Mouse (Mus musculus) liver, embryonic 11.5 days (tissue): Measurements from ENCODE around the gene Gm10447. TPM values are rescaled to one million over a fixed set of nuclear protein-coding genes. Genes with fewer than 3 reads are reported as not detected.

Experiments
- ATAC-seq: fragments of 200-750 bp; cut with Nextera tagmentation; replicated peaks from 2 replicates; pipeline ENCODE4 v1.8.0; 2017; ENCODE audit warnings: moderate number of reproducible peaks, mild to moderate bottlenecking, moderate TSS enrichment, moderate library complexity; ENCODE audit not compliant: low FRiP score
- DNase-seq: peaks from one replicate; pipeline ENCODE4 v3.0.0-alpha.2; 2017; ENCODE audit warnings: low spot score
- H3K27ac ChIP-seq: fragments of 300-500 bp; sonication (generic); 2 replicates; pipeline ENCODE4 v1.5.1; 2014; ENCODE audit warnings: mild to moderate bottlenecking, low read depth, low read length, control low read depth
- H3K27me3 ChIP-seq: fragments of 300-500 bp; sonication (generic); replicated peaks from 2 replicates; pipeline ENCODE4 v1.6.1; 2014; ENCODE audit warnings: low read length, mixed read lengths; ENCODE audit not compliant: control insufficient read depth, insufficient read depth
- H3K36me3 ChIP-seq: fragments of 300-500 bp; sonication (generic); 2 replicates; pipeline ENCODE4 v1.6.1; 2014; ENCODE audit warnings: mild to moderate bottlenecking, low read length, moderate library complexity, mixed read lengths; ENCODE audit not compliant: control insufficient read depth, insufficient read depth
- H3K4me1 ChIP-seq: fragments of 300-500 bp; sonication (generic); replicated peaks from 2 replicates; pipeline ENCODE4 v1.6.1; 2014; ENCODE audit warnings: low read length, mixed read lengths; ENCODE audit not compliant: control insufficient read depth, insufficient read depth
- H3K4me2 ChIP-seq: fragments of 300-500 bp; sonication (generic); 2 replicates; pipeline ENCODE4 v1.6.1; 2014; ENCODE audit warnings: mild to moderate bottlenecking, control low read depth, moderate library complexity
- H3K4me3 ChIP-seq: fragments of 300-500 bp; sonication (generic); 2 replicates; pipeline ENCODE4 v1.5.1; 2014; ENCODE audit warnings: low read depth, low read length, control low read depth
- H3K9ac ChIP-seq: fragments of 300-500 bp; sonication (generic); 2 replicates; pipeline ENCODE4 v1.6.1; 2014; ENCODE audit warnings: low read depth, low read length, control low read depth
- H3K9me3 ChIP-seq: fragments of 300-500 bp; sonication (generic); 2 replicates; pipeline ENCODE4 v1.6.1; 2016; ENCODE audit warnings: low read length, inconsistent platforms, mixed read lengths; ENCODE audit not compliant: control insufficient read depth
- WGBS: fragments of 180-500 bp; shearing (Covaris S2); extraction: QIAGEN DNeasy Blood & Tissue Kit; methylation state at CpG from one replicate; pipeline ENCODE4 v1.1.7; 2014; 5-methylcytosine and 5-hydroxymethylcytosine counted together
- polyA plus RNA-seq: library from polyadenylated mRNA; unstranded; fragments of >200 nt; fragmentation: Nextera tagmentation; extraction: Ambion mirVana; gene quantifications from 2 replicates; pipeline ENCODE4 v1.2.1, GENCODE M21; 2014

The Gm10447 gene
- polyA plus RNA-seq, 1 experiment from 2014 or later: 0.10 TPM

- Histone ChIP-seq H3K4me3 (no peak overlapping the region), H3K27ac (no peak overlapping the region), H3K4me2 (no peak overlapping the region; the same call in 1 of the 2 replicates), H3K4me1 (0 out of 2 replicates have a peak, but pooled peaks cover 2% of the 10 kb centered on the region), H3K9me3 (no peaks in the 10 kb centered on the region), H3K36me3 (no peaks in the 10 kb centered on the region), H3K9ac (no peak overlapping the region), H3K27me3 (peaks cover 82% of the 10 kb centered on the region)
- DNase-seq (no peak), ATAC-seq (no peak; the same call in 1 of the 2 replicates)
- whole genome bisulfite sequencing: 46% methylated on average over 16 of the region's 16 CpGs
Measured at GRCm38 (mm10) chr11:53469294-53469967, 12.5 kb upstream of the Gm10447 start.

GRCm38 (mm10) chr11:53466231-53466971, 9.5 kb upstream of the Gm10447 start:
- peak; percentile 44; the same call in 1 of the 2 replicates for ATAC-seq

GRCm38 (mm10) chr11:53463551-53464424, 6.9 kb upstream of the Gm10447 start:
- H3K27me3 ChIP-seq: peaks cover 61% of the 10 kb centered on the region
- H3K4me2 ChIP-seq: peak overlapping the region; percentile 73
- H3K9ac ChIP-seq: 0 out of 2 replicates have a peak overlapping the region, but pooled peaks have one; percentile 2
- H3K4me1 ChIP-seq: peaks cover 14% of the 10 kb centered on the region
- H3K27ac ChIP-seq: no peak overlapping the region
- peak overlapping the region; percentile 47 for H3K4me3 ChIP-seq
- H3K36me3 ChIP-seq: no peaks in the 10 kb centered on the region
- ATAC-seq: no peak
- 6% methylated on average over 55 of the region's 55 CpGs for WGBS
- H3K9me3 ChIP-seq: no peaks in the 10 kb centered on the region
- DNase-seq: peak; percentile 53

More at GRCm38 (mm10) chr11:53466231-53466971, 9.5 kb upstream of the Gm10447 start:
- peaks cover 14% of the 10 kb centered on the region for H3K4me1 ChIP-seq
- H3K36me3 ChIP-seq: no peaks in the 10 kb centered on the region
- peak; percentile 79 for DNase-seq
- H3K4me3 ChIP-seq: peak overlapping the region; percentile 17
- H3K9me3 ChIP-seq: no peaks in the 10 kb centered on the region
- 10% methylated on average over 40 of the region's 40 CpGs for WGBS
- peaks cover 82% of the 10 kb centered on the region for H3K27me3 ChIP-seq
- H3K27ac ChIP-seq: no peak overlapping the region
- H3K4me2 ChIP-seq: peak overlapping the region; percentile 52
- H3K9ac ChIP-seq: peak overlapping the region; percentile 4; the same call in 1 of the 2 replicates

- Histone ChIP-seq H3K9ac (no peak overlapping the region), H3K27me3 (peaks cover 70% of the 10 kb centered on the region), H3K36me3 (no peaks in the 10 kb centered on the region), H3K4me3 (no peak overlapping the region), H3K9me3 (no peaks in the 10 kb centered on the region), H3K4me2 (no peak overlapping the region), H3K4me1 (peaks cover 13% of the 10 kb centered on the region), H3K27ac (no peak overlapping the region)
- WGBS: 13% methylated on average over 5 of the region's 5 CpGs
- ATAC-seq (peak; percentile 51), DNase-seq (no peak)
Measured at GRCm38 (mm10) chr11:53461727-53462126, 4.8 kb upstream of the Gm10447 start.

- H3K27ac ChIP-seq: no peak overlapping the region
- no peak overlapping the region for H3K4me3 ChIP-seq
- H3K27me3 ChIP-seq: peaks cover 55% of the 10 kb centered on the region
- H3K4me1 ChIP-seq: peaks cover 12% of the 10 kb centered on the region
- no peak for DNase-seq
- H3K9me3 ChIP-seq: no peaks in the 10 kb centered on the region
- WGBS: 79% methylated on average over 3 of the region's 3 CpGs
- H3K36me3 ChIP-seq: no peaks in the 10 kb centered on the region
- no peak overlapping the region for H3K4me2 ChIP-seq
- ATAC-seq: no peak
- no peak overlapping the region for H3K9ac ChIP-seq
Measured at GRCm38 (mm10) chr11:53460192-53460591, 3.3 kb upstream of the Gm10447 start.

- Histone ChIP-seq H3K36me3 (no peaks in the 10 kb centered on the region), H3K4me3 (no peak overlapping the region), H3K27me3 (peaks cover 43% of the 10 kb centered on the region), H3K4me2 (no peak overlapping the region), H3K9me3 (no peaks in the 10 kb centered on the region), H3K9ac (no peak overlapping the region), H3K27ac (no peak overlapping the region), H3K4me1 (peaks cover 12% of the 10 kb centered on the region)
- 62% methylated on average over 3 of the region's 3 CpGs for WGBS
- no peak for ATAC-seq
- DNase-seq: no peak
Measured at GRCm38 (mm10) chr11:53458996-53459395, 2.1 kb upstream of the Gm10447 start.

GRCm38 (mm10) chr11:53457372-53457954, 553 bp upstream of the Gm10447 start:
- ATAC-seq (peak; percentile 28; the same call in 1 of the 2 replicates), DNase-seq (no peak)
- peak overlapping the region; percentile 30; the same call in 1 of the 2 replicates for H3K27ac ChIP-seq
- H3K4me2 ChIP-seq: peak overlapping the region; percentile 93
- H3K4me3 ChIP-seq: peak overlapping the region; percentile 61
- H3K27me3 ChIP-seq: peaks cover 28% of the 10 kb centered on the region
- peaks cover 3% of the 10 kb centered on the region; the same call in 1 of the 2 replicates for H3K4me1 ChIP-seq
- no peaks in the 10 kb centered on the region for H3K9me3 ChIP-seq
- 6% methylated on average over 29 of the region's 29 CpGs for WGBS
- H3K36me3 ChIP-seq: no peaks in the 10 kb centered on the region
- H3K9ac ChIP-seq: peak overlapping the region; percentile 63

GRCm38 (mm10) chr11:53453031-53453430, 3.9 kb downstream of the Gm10447 start:
- WGBS: 80% methylated on average over 5 of the region's 5 CpGs
- no peak overlapping the region for H3K27ac ChIP-seq
- DNase-seq: no peak
- H3K27me3 ChIP-seq: peaks cover 15% of the 10 kb centered on the region
- ATAC-seq: no peak
- H3K36me3 ChIP-seq: no peaks in the 10 kb centered on the region
- H3K4me1 ChIP-seq: 0 out of 2 replicates have a peak, but pooled peaks cover 2% of the 10 kb centered on the region
- no peaks in the 10 kb centered on the region for H3K9me3 ChIP-seq
- no peak overlapping the region for H3K4me2 ChIP-seq
- H3K9ac ChIP-seq: no peak overlapping the region
- no peak overlapping the region for H3K4me3 ChIP-seq
